In genomic region chr7:46555731-46556130, GRCm38 (mm10) we compare ENCODE assay signal across 16 mouse cellular contexts.
DNase-seq lines count a peak whose midpoint lies in the region; ATAC-seq lines count a peak whose summit lies in the region.
"Had no signal": no experiment of that assay in that cellular context is flagged by ENCODE, and none has a peak within 500 bp of the region (broad histone marks: within the 10 kb centered on the region; RNA-seq: fewer than 3 reads in every experiment).

No protein-coding gene starts in this region.

- WGBS in kidney, embryonic 16.5 days: 80% methylated on average over 7 of the region's 7 CpGs
- 95% methylated on average over 7 of the region's 7 CpGs for WGBS in midbrain, embryonic 12.5 days
- 92% methylated on average over 7 of the region's 7 CpGs for WGBS in midbrain, embryonic 16.5 days

- no peaks in the 10 kb centered on the region for H3K36me3 ChIP-seq in kidney, embryonic 16.5 days (ENCODE audit: insufficient read depth, low read length)
- H3K36me3 ChIP-seq in midbrain, embryonic 12.5 days: no peaks in the 10 kb centered on the region
- H3K36me3 ChIP-seq in midbrain, embryonic 16.5 days (ENCODE audit: control insufficient read depth, insufficient read depth, low read length): no peaks in the 10 kb centered on the region
- H3K36me3 ChIP-seq: limb, embryonic 12.5 days; liver, embryonic 12.5 days had no signal

- DNase-seq in adrenal gland, adult (ENCODE audit: inconsistent age in 2 of 2, low spot score in 1 of 2): peak; percentile 59 to 81
- DNase-seq in adrenal gland, postnatal 4 days (ENCODE audit: low spot score in 2 of 2): no peak
- DNase-seq in kidney, adult 11 months: peak; percentile 24
- peak; percentile 58 for DNase-seq in adrenal gland, postnatal 25 days
- DNase-seq in natural killer cell, adult 2 months (ENCODE audit: low spot score in 2 of 2): no peak
- DNase-seq: cerebellum, adult 18-20 months; gastrocnemius, postnatal 25 days; layer of hippocampus, adult 9-11 months; lung, adult 2 months; right cerebral cortex, postnatal 4 days had no signal

- H3K4me2 ChIP-seq in kidney, embryonic 16.5 days (replicated peaks; ENCODE audit: low read depth, low read length): no peak overlapping the region
- no peak overlapping the region for H3K4me2 ChIP-seq in midbrain, embryonic 12.5 days (replicated peaks)
- H3K4me2 ChIP-seq in midbrain, embryonic 16.5 days (ENCODE audit: low read length): no peak overlapping the region
- H3K4me2 ChIP-seq: limb, embryonic 12.5 days; liver, embryonic 12.5 days had no signal

- H3K27me3 ChIP-seq in kidney, embryonic 16.5 days (ENCODE audit: insufficient read depth, low read length): no peaks in the 10 kb centered on the region
- no peaks in the 10 kb centered on the region for H3K27me3 ChIP-seq in midbrain, embryonic 12.5 days
- H3K27me3 ChIP-seq in midbrain, embryonic 16.5 days (ENCODE audit: control insufficient read depth, insufficient read depth, low read depth, low read length): no peaks in the 10 kb centered on the region
- H3K27me3 ChIP-seq: limb, embryonic 12.5 days; liver, embryonic 12.5 days had no signal

- peaks cover 12% of the 10 kb centered on the region; the same call in 1 of the 2 replicates for H3K4me1 ChIP-seq in kidney, embryonic 16.5 days (ENCODE audit: insufficient read depth, low read length)
- H3K4me1 ChIP-seq in midbrain, embryonic 12.5 days: peaks cover 40% of the 10 kb centered on the region
- H3K4me1 ChIP-seq in midbrain, embryonic 16.5 days (ENCODE audit: control insufficient read depth, insufficient read depth, low read length): peaks cover 13% of the 10 kb centered on the region; the same call in 1 of the 2 replicates
- H3K4me1 ChIP-seq: limb, embryonic 12.5 days had no signal

- no peak overlapping the region for H3K9ac ChIP-seq in kidney, embryonic 16.5 days (replicated peaks; ENCODE audit: low read length)
- no peak overlapping the region for H3K9ac ChIP-seq in midbrain, embryonic 12.5 days (replicated peaks)
- H3K9ac ChIP-seq in midbrain, embryonic 16.5 days (ENCODE audit: low read depth, low read length): no peak overlapping the region
- H3K9ac ChIP-seq: limb, embryonic 12.5 days; liver, embryonic 12.5 days had no signal

- no peak overlapping the region for H3K27ac ChIP-seq in kidney, embryonic 16.5 days (ENCODE audit: low read length)
- H3K27ac ChIP-seq in midbrain, embryonic 12.5 days (replicated peaks): peak overlapping the region; percentile 20; the same call in 1 of the 2 replicates
- no peak overlapping the region for H3K27ac ChIP-seq in midbrain, embryonic 16.5 days (ENCODE audit: low read length)
- H3K27ac ChIP-seq: limb, embryonic 12.5 days; liver, embryonic 12.5 days had no signal

- H3K9me3 ChIP-seq in kidney, embryonic 16.5 days (ENCODE audit: low read length): no peaks in the 10 kb centered on the region
- no peaks in the 10 kb centered on the region for H3K9me3 ChIP-seq in midbrain, embryonic 12.5 days
- no peaks in the 10 kb centered on the region for H3K9me3 ChIP-seq in midbrain, embryonic 16.5 days (replicated peaks; ENCODE audit: control insufficient read depth, low read length, poor library complexity, severe bottlenecking)
- H3K9me3 ChIP-seq: limb, embryonic 12.5 days; liver, embryonic 12.5 days had no signal

- no peak for ATAC-seq in kidney, embryonic 16.5 days (ENCODE audit: low FRiP score, low TSS enrichment)
- ATAC-seq in midbrain, embryonic 12.5 days (ENCODE audit: low FRiP score, low read depth): no peak
- ATAC-seq in midbrain, embryonic 16.5 days: no peak
- ATAC-seq: inflammation-experienced regulatory T-cells, adult 6 months; liver, embryonic 12.5 days had no signal

- no peak overlapping the region for H3K4me3 ChIP-seq in kidney, embryonic 16.5 days (ENCODE audit: low read length)
- no peak overlapping the region for H3K4me3 ChIP-seq in midbrain, embryonic 12.5 days
- H3K4me3 ChIP-seq in midbrain, embryonic 16.5 days (ENCODE audit: low read depth, low read length): no peak overlapping the region
- H3K4me3 ChIP-seq: limb, embryonic 12.5 days; liver, embryonic 12.5 days had no signal

Comparison
In these comparisons a context has a peak if more than half of its experiments do, and no peak if none do; other contexts are left out.
1. DNase-seq: peak in adrenal gland, adult (2 of 2), kidney, adult 11 months (single experiment) and adrenal gland, postnatal 25 days (single experiment); none in adrenal gland, postnatal 4 days (0 of 2) and natural killer cell, adult 2 months (0 of 2).